Mouse (Mus musculus) thymus, postnatal 0 days (tissue): Measurements from ENCODE around the gene Atxn7l3. TPM values are rescaled to one million over a fixed set of nuclear protein-coding genes. Genes with fewer than 3 reads are reported as not detected.

Source experiments
- DNase-seq: peaks from one replicate; pipeline ENCODE4 v3.0.0-alpha.2; 2015; ENCODE audit warnings: low spot score
- polyA plus RNA-seq: library from polyadenylated mRNA; unstranded; fragments of >200 nt; fragmentation: Nextera tagmentation; extraction: Ambion mirVana; gene quantifications from 2 replicates; pipeline ENCODE4 v1.2.1, GENCODE M21; 2015

Atxn7l3 gene
- polyA plus RNA-seq = 13.1 and 15.4 TPM in 2 replicates

GRCm38 (mm10) chr11:102296491-102297472 is at the start of gene Atxn7l3:
Gene Atxn7l3 (minus strand): TSS chr11:102296631.
- DNase-seq = peak; percentile 99

GRCm38 (mm10) chr11:102344458-102344857 is 48.0 kb upstream of the Atxn7l3 start:
- no peak for DNase-seq

DNA sequence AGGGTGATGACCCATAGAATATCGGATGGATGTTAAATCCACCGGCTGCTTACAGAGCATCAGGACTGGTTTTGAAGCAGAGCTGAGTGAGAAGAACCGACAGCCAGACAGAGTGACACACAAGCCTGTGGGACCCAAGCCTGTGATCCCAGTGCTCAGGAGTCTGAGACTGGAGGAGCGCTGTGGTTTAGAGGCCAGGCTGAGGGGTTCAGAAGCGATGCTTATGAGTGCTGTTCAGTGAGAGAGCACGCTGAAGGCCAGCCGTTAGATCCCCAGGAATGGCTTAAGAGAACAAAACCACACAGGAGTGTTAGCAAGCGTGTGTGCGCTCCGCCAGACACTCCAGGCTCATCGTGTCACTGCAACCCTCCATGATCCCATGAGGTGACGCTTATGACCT is 46.3 kb upstream of the Atxn7l3 start:
- no peak for DNase-seq

DNA sequence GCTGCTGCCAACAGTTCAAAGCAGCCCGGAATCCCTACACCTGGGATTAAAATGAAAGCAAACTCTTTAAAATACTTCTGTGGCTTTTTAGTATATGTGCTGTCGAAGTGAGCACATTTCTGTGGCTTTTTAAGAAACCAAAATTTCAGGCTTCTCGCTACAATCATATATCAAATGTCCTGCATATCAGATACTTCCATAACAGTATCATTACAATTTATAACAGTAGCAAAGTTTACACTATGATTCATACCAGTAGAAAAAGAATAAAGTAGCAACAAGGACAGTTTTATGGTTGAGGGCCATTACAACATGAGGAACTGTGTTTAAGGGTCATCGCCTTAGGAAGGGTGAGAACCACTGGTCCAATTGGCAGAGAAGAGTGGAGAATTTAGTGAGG is 44.7 kb upstream of the Atxn7l3 start:
- DNase-seq = no peak

DNA sequence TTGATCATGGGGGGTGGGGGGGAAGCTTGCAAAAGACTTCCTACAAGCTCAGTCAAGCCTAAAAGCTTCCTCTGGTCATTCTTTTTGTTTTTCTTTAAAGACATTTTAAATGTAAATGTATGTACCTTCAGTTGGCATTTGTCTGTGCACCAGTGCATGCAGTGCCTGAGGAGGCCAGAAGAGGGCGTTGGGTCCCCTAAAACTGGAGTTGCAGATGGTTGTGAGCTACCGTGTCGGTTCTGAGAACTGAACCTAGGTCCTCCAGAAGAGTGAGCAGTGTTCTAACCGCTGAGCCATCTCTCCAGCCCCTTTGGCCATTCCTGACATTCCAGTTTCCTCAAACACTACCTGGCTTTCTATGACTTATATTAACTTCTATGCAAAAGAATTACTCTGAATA is 43.2 kb upstream of the Atxn7l3 start:
- no peak for DNase-seq

DNA sequence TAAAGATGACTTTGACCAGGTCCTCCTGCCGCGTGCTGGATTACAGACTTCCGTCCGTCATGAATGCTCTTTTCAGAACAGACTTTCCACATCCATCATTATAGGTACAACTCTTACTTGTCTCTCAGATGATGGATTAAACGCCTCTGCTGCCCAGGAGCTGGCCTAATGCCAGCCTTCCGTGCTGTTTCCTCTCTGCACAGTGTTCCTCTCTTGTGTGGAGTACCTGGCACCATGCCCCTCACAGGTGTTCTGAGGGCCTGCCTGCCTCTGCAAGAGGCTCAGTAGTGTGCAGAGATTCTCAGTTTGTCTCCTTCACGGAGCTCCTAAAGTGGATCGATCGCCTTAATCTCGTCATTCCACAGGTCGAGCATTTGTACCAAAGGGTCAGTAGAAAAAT is 42.8 kb upstream of the Atxn7l3 start:
- DNase-seq = no peak

- peak; percentile 2 for DNase-seq
Observed at GRCm38 (mm10) chr11:102338561-102338960, 42.1 kb upstream of the Atxn7l3 start.

DNA sequence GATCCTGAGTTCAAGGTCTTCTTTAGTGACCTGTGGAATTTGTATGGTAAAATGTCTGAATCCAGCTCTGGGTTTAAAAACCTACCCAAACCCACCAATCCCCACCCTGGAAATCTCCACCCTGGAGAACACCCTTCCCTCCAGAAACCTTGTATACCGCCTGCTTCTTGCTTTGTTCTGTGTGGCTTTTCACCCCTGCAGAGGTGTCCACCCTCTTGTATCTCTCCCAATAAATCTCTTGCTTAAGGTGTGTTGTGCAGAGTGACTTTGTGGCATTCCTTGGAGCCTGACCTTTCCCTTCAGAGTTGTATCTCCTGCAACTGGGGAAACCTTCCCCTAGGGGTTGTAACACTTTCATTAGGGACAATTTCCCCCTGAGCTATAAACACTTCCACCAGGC is 41.5 kb upstream of the Atxn7l3 start:
- no peak for DNase-seq

DNA sequence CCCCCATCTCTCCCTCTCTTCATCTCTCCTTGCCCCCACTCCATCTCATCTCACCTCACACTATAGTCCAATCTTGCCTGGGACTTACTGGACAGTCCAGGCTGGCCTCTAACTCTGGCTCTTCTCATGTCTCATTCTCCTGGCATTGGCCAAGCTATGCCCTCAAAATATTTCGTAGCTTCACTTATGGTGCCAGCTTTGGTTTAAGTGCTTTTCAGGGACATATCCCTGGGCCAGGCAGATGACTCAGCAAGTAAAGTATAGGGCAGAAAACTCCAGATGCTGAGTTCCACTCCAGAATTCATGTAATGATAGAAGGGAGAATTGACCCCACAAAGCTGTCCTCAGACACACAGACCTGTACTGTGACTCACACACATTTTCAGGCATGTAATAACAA is 39.8 kb upstream of the Atxn7l3 start:
- DNase-seq = no peak

GRCm38 (mm10) chr11:102334973-102335700 is 38.7 kb upstream of the Atxn7l3 start:
- no peak for DNase-seq

GRCm38 (mm10) chr11:102334010-102334409 is 37.6 kb upstream of the Atxn7l3 start:
- no peak for DNase-seq

DNA sequence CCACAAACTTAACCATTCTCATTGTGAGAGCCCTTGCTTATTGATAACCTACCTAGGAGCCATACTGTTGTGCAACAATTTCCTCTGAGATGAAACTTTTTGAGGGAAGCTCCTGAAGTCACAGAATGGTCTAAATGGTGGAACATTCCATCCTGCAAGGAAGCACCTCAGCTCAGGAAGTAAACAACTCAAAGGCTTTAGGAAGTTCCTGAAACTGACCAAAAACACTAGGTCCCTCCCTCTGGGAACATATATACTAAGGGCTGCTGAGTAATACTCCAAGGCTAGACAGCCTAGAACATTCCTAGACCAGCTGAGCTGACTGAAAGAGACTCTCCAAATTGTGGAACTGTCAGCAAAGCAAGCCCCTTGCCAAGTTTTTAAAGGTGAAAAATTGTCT is 36.6 kb upstream of the Atxn7l3 start:
- DNase-seq = no peak

GRCm38 (mm10) chr11:102331806-102332205 is 35.4 kb upstream of the Atxn7l3 start:
- no peak for DNase-seq

DNA sequence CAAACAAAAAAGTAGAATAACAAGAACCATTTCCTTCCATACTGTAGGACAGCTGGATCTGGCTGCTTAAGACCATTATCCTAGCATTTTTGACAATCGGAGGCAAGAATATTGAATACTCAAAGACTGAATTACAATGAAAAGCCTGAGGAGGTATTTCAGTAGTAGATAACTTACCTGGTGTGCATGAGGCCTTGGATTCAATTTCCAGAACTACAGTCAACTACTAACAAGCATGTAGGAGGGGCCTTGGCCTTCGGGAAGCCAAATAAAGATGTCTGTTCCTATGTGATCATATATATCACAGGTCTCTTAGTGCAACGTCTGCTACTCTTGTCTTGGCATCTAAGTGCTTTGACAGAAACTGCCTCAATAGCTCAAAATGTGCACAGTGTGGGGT is 33.6 kb upstream of the Atxn7l3 start:
- DNase-seq = no peak

- DNase-seq = no peak
Observed at GRCm38 (mm10) chr11:102329518-102329917, 33.1 kb upstream of the Atxn7l3 start.

GRCm38 (mm10) chr11:102327839-102328238 is 31.4 kb upstream of the Atxn7l3 start:
- DNase-seq = no peak

GRCm38 (mm10) chr11:102327250-102327649 is 30.8 kb upstream of the Atxn7l3 start:
- no peak for DNase-seq

DNA sequence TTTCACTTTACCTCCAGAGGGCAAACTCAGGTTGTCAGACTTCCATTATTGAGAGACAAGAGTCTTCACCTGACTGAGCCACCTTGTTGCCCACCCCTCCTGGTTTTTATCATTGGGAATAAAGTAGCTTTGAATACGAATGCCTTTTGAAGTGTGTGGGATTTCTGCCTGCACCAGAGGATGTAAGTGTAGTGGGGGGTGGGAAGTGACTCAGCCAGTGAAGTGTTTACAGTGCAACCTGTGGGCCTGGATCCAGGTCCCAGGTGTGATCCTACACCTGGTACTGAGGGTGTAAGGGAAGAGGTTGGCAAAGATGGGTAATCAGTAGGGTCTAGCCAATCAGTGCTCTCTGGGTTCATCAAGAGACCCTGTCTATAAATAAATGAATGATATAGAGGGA is 27.1 kb upstream of the Atxn7l3 start:
- no peak for DNase-seq

DNA sequence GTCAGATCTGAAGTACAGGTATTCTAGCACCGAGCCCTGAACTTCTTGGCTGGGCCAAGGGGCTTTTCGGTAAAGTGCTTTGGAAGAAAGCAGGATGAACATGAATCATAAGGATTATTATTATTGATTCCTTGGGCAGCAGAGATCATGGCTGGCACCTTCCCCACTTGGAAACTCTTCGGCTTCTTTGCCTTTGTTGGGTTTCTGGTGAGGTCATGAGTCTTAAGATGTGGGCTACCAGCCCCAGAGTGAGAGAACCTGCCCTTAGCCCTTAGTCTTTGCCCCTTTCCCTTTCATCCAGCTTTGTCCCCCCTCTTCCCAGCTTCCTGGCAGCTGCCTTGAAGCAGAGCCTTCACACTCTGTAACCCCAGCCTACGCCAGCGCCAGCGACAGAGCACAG is 25.5 kb upstream of the Atxn7l3 start:
- no peak for DNase-seq

- DNase-seq = no peak
Observed at GRCm38 (mm10) chr11:102320686-102321005, 24.2 kb upstream of the Atxn7l3 start.

GRCm38 (mm10) chr11:102319941-102320685 is 23.7 kb upstream of the Atxn7l3 start:
- DNase-seq = peak; percentile 64

DNA sequence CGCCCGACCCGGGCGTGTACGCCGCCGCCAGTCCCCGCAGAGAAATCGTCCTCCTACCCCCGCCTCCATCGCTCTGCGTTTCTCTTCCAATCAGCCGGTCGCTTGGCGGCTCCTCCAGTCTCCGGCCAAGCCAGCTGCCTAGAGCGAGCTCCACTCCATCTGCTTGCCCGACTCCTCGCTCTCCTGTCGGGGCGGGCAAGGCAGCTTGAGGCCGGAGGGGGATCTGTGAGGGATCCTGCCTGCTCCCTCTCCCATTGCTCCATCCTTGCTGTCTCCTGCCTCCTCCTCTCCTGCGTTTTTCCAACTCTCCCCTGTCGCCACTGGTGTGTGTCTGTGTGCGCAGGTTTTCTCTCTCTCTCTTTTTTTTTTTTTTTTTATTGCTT is 23.0 kb upstream of the Atxn7l3 start, which contains the start of gene Ubtf:
Ubtf (minus strand) TSS at position 333 of the 383 bp plus-strand sequence.
- DNase-seq = peak; percentile 66
